Mouse (Mus musculus) forebrain, postnatal 0 days (tissue): ENCODE measurements around the gene Cand2. TPM values are rescaled to one million over a fixed set of nuclear protein-coding genes. Genes with fewer than 3 reads are reported as not detected.
A peak's percentile ranks its signal among the peaks of the same experiment; 100 is the strongest.

Source experiments
- ATAC-seq: fragments of 200-750 bp; cut with Nextera tagmentation; 2 replicates; pipeline ENCODE4 v1.8.0; 2017; ENCODE audit warnings: mild to moderate bottlenecking, moderate library complexity
- DNase-seq: peaks from one replicate; pipeline ENCODE4 v3.0.0-alpha.2; 2015
- H3K27ac ChIP-seq: fragments of 300-500 bp; sonication (generic); 2 replicates; pipeline ENCODE4 v1.5.1; 2014; ENCODE audit warnings: low read depth, mild to moderate bottlenecking, antibody characterized with exemption, low read length, moderate library complexity, mixed read lengths
- H3K27me3 ChIP-seq: fragments of 300-500 bp; sonication (generic); 2 replicates; pipeline ENCODE4 v1.6.1; 2014; ENCODE audit warnings: mild to moderate bottlenecking, low read length, mixed read lengths; ENCODE audit not compliant: insufficient read depth
- H3K36me3 ChIP-seq: fragments of 300-500 bp; sonication (generic); 2 replicates; pipeline ENCODE4 v1.6.1; 2014; ENCODE audit warnings: mild to moderate bottlenecking, moderate library complexity; ENCODE audit not compliant: insufficient read depth
- H3K4me1 ChIP-seq: fragments of 300-500 bp; sonication (generic); 2 replicates; pipeline ENCODE4 v1.6.1; 2014; ENCODE audit warnings: antibody characterized with exemption; ENCODE audit not compliant: insufficient read depth
- H3K4me2 ChIP-seq: fragments of 300-500 bp; sonication (generic); 2 replicates; pipeline ENCODE4 v1.6.1; 2014; ENCODE audit warnings: low read depth, mild to moderate bottlenecking, moderate library complexity
- H3K4me3 ChIP-seq: fragments of 300-500 bp; sonication (generic); 2 replicates; pipeline ENCODE4 v1.5.1; 2014; ENCODE audit warnings: low read depth, low read length, mixed read lengths
- H3K9ac ChIP-seq: fragments of 300-500 bp; sonication (generic); 2 replicates; pipeline ENCODE4 v1.6.1; 2014; ENCODE audit warnings: mild to moderate bottlenecking
- H3K9me3 ChIP-seq: fragments of 300-500 bp; sonication (generic); 2 replicates; pipeline ENCODE4 v1.6.1; 2016; ENCODE audit warnings: low read length
- CTCF ChIP-seq: sonication (generic); IDR thresholded peaks from 2 replicates; pipeline ENCODE4 v1.5.1; 2016; ENCODE audit warnings: antibody characterized with exemption, control low read depth, low read depth
- WGBS: fragments of 180-500 bp; shearing (Covaris S2); extraction: QIAGEN DNeasy Blood & Tissue Kit; methylation state at CpG from one replicate; pipeline ENCODE4 v1.1.7; 2014; 5-methylcytosine and 5-hydroxymethylcytosine counted together
- polyA plus RNA-seq: library from polyadenylated mRNA; unstranded; fragments of >200 nt; fragmentation: Nextera tagmentation; extraction: Ambion mirVana; gene quantifications from 2 replicates; pipeline ENCODE4 v1.2.1, GENCODE M21; 2015
- total RNA-seq: library from RNA; depleted of rRNA; stranded (reverse); fragments of >200 nt; gene quantifications from 2 replicates; pipeline ENCODE4 v1.2.3, GENCODE M21; 2014

Gene Cand2
- total and polyA plus RNA-seq, 2 experiments from 2014 or later = 4.2 to 6.6 TPM

DNA sequence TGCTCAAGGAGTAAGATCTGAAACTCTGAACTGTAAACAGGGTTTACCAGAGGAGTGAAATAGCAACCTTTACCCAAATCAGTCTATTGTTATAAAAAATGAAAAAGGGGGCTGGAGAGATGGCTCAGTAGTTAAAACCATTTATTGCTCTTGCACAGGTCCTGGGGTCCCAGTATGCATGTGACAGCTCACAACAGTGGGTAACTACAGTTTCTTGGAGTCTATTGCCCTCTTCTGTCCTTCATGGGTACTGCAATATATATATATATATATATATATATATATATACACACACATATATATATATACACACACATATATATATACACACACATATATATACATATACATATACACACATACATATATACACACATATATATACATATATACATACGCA, 1.7 kb upstream of the Cand2 start:
- Histone ChIP-seq H3K4me3 (no peak overlapping the region), H3K9me3 (no peaks in the 10 kb centered on the region), H3K27me3 (no peaks in the 10 kb centered on the region), H3K27ac (no peak overlapping the region), H3K36me3 (no peaks in the 10 kb centered on the region), H3K9ac (no peak overlapping the region), H3K4me2 (no peak overlapping the region), H3K4me1 (peaks cover 22% of the 10 kb centered on the region; the same call in 1 of the 2 replicates)
- no peak for ATAC-seq
- TF ChIP-seq CTCF = peak; percentile 47
- 82% methylated on average over 1 of the region's 1 CpGs for WGBS
- DNase-seq = peak; percentile 7

GRCm38 (mm10) chr6:115773966-115774413, 348 bp upstream of the Cand2 start:
- DNase-seq (peak; percentile 70), ATAC-seq (peak; percentile 75)
- Histone ChIP-seq H3K4me3 (peak overlapping the region; percentile 67), H3K27me3 (no peaks in the 10 kb centered on the region), H3K9me3 (no peaks in the 10 kb centered on the region), H3K36me3 (no peaks in the 10 kb centered on the region), H3K27ac (no peak overlapping the region; the same call in 1 of the 2 replicates), H3K4me1 (peaks cover 22% of the 10 kb centered on the region; the same call in 1 of the 2 replicates), H3K9ac (no peak overlapping the region), H3K4me2 (peak overlapping the region; percentile 85)
- no peak for TF ChIP-seq CTCF
- WGBS = 2% methylated on average over 14 of the region's 14 CpGs

DNA sequence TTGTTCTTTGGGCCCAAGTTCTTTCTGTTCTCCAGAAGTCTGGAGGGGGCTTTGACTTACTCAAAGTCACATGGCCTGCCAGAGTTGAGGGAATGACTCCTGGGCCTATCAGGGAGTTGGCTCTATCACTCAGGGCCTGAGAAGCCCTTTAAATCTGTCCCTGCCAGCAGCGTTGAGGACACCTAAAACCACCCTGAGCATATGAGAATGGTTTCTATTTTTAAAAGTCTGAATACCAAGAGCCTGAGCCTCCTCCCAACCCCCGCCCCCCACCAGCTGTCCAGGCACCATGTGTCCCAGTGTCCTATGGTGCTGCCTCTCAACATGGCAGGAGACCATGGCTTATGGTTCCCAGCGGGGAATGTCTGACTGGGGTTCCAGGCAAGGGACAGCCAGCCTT, 1.5 kb downstream of the Cand2 start:
- TF ChIP-seq CTCF = no peak
- ATAC-seq = no peak
- no peak overlapping the region for H3K27ac ChIP-seq
- WGBS = 40% methylated on average over 3 of the region's 3 CpGs
- H3K4me2 ChIP-seq = peak overlapping the region; percentile 85
- H3K36me3 ChIP-seq = peaks cover 7% of the 10 kb centered on the region
- peak overlapping the region; percentile 67; the same call in 1 of the 2 replicates for H3K4me3 ChIP-seq
- H3K9ac ChIP-seq = peak overlapping the region; percentile 75; the same call in 1 of the 2 replicates
- H3K27me3 ChIP-seq = no peaks in the 10 kb centered on the region
- H3K9me3 ChIP-seq = no peaks in the 10 kb centered on the region
- DNase-seq = no peak
- peaks cover 22% of the 10 kb centered on the region; the same call in 1 of the 2 replicates for H3K4me1 ChIP-seq

DNA sequence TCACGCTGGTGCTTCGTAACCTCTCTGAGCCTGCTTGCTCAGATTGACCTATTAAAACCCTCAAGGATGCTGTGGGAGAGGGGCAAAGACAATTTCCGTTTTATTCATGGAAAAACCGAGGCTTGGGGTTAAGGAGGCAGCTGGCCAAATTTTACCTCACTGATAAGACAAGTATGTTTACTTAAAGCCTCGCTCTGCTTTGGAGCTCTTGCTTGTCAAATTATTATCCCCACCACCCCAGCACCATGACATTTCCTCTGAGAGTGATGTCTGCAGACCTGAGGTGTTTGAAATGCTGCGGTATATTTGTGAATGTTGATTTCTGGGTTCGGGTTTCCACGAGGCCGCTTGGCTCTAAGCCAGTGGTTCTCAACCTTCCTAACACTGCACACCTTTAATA, 2.0 kb downstream of the Cand2 start:
- Histone ChIP-seq H3K9ac (no peak overlapping the region), H3K36me3 (peaks cover 12% of the 10 kb centered on the region), H3K4me3 (no peak overlapping the region), H3K4me2 (peak overlapping the region; percentile 85; the same call in 1 of the 2 replicates), H3K4me1 (peaks cover 22% of the 10 kb centered on the region; the same call in 1 of the 2 replicates), H3K27me3 (no peaks in the 10 kb centered on the region), H3K9me3 (no peaks in the 10 kb centered on the region), H3K27ac (no peak overlapping the region)
- no peak for ATAC-seq
- 60% methylated on average over 9 of the region's 9 CpGs for WGBS
- no peak for DNase-seq
- no peak for TF ChIP-seq CTCF

- no peak overlapping the region for H3K9ac ChIP-seq
- H3K4me3 ChIP-seq = no peak overlapping the region
- H3K27me3 ChIP-seq = no peaks in the 10 kb centered on the region
- H3K9me3 ChIP-seq = no peaks in the 10 kb centered on the region
- ATAC-seq (no peak), DNase-seq (no peak)
- H3K4me2 ChIP-seq = no peak overlapping the region
- TF ChIP-seq CTCF = no peak
- H3K36me3 ChIP-seq = peaks cover 61% of the 10 kb centered on the region
- H3K4me1 ChIP-seq = no peaks in the 10 kb centered on the region
- no peak overlapping the region for H3K27ac ChIP-seq
- WGBS = 94% methylated on average over 3 of the region's 3 CpGs
These were observed 8.4 kb downstream of the Cand2 start for GRCm38 (mm10) chr6:115782781-115783180.

DNA sequence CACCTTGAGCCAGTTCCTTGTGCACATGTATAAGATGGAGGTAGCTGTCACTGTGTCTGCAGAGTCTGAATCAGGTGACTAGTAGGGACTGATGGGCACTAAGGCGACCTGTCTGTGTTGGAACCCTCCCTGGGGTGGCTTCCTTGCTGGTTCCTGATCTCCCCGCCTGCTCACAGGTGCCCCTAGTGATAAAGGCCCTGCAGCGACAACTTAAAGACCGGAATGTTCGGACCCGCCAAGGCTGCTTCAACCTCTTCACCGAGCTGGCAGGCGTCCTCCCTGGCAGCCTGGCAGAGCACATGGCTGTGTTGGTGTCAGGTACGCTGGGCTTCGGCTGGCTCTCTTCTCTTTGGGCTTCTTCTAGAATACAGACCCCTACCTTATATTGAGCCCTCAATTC, 16.7 kb downstream of the Cand2 start:
- Histone ChIP-seq H3K9me3 (no peaks in the 10 kb centered on the region), H3K4me1 (no peaks in the 10 kb centered on the region), H3K36me3 (peaks cover 74% of the 10 kb centered on the region), H3K4me3 (no peak overlapping the region), H3K4me2 (no peak overlapping the region), H3K27me3 (no peaks in the 10 kb centered on the region), H3K27ac (no peak overlapping the region), H3K9ac (no peak overlapping the region)
- 82% methylated on average over 10 of the region's 10 CpGs for WGBS
- no peak for ATAC-seq
- TF ChIP-seq CTCF = no peak
- DNase-seq = no peak

- no peak for TF ChIP-seq CTCF
- no peak overlapping the region for H3K4me2 ChIP-seq
- ATAC-seq = no peak
- H3K27me3 ChIP-seq = no peaks in the 10 kb centered on the region
- no peaks in the 10 kb centered on the region for H3K9me3 ChIP-seq
- 83% methylated on average over 34 of the region's 34 CpGs for WGBS
- peaks cover 77% of the 10 kb centered on the region for H3K36me3 ChIP-seq
- DNase-seq = no peak
- no peak overlapping the region for H3K4me3 ChIP-seq
- H3K9ac ChIP-seq = no peak overlapping the region
- no peak overlapping the region for H3K27ac ChIP-seq
- no peaks in the 10 kb centered on the region for H3K4me1 ChIP-seq
These were observed 17.7 kb downstream of the Cand2 start for GRCm38 (mm10) chr6:115791842-115792686.
